Mouse (Mus musculus) heart, adult 9 months (tissue): ENCODE results near the gene Nkx2-3.

Experiments used
- DNase-seq, 2 experiments: peaks; one replicate each; pipeline ENCODE4 v3.0.0; 2022; ENCODE audit warnings: low spot score in 2 of 2

The Nkx2-3 gene

DNA sequence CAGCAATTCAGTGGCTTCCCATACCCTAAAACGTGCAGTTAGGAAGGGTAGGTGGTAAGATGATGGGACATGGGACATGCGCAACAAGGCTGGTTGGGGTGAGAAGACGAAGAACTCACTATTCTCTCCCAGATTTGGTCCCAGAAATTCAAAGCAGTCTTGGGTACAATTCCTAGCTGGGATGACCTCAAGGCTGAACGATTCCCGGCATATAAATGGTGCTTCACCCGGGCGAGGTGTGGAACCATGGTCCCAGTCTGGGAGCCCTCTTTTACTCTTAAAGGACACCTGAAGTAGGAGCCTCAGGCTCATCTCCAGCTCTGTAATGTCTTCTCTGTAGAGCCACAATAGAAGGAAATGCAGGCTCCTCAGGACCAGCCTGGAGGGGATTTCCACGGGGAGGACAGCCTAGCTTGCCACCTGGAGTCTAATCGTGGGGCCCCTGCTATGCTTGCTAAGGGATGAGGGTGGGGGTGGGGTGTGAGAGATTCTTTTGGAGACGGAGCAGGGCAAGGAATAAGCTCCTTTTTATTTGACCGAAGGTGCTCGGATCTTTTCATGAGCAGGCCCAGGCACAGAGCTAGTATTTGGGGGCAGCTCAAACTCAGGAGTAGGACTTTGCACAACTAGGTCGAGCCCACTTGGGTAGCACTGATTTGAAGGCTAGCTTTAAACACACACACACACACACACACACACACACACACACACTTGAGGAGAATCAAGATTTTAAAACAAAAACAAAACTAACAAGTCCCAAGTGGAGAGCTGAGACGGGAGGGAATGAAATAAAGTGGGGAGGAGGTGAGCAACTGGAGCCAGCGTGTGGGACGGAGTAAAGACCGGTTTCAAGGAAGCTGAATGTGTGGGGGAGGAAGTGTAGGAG, 6.2 kb upstream of the Nkx2-3 start:
- no peak for DNase-seq

DNA sequence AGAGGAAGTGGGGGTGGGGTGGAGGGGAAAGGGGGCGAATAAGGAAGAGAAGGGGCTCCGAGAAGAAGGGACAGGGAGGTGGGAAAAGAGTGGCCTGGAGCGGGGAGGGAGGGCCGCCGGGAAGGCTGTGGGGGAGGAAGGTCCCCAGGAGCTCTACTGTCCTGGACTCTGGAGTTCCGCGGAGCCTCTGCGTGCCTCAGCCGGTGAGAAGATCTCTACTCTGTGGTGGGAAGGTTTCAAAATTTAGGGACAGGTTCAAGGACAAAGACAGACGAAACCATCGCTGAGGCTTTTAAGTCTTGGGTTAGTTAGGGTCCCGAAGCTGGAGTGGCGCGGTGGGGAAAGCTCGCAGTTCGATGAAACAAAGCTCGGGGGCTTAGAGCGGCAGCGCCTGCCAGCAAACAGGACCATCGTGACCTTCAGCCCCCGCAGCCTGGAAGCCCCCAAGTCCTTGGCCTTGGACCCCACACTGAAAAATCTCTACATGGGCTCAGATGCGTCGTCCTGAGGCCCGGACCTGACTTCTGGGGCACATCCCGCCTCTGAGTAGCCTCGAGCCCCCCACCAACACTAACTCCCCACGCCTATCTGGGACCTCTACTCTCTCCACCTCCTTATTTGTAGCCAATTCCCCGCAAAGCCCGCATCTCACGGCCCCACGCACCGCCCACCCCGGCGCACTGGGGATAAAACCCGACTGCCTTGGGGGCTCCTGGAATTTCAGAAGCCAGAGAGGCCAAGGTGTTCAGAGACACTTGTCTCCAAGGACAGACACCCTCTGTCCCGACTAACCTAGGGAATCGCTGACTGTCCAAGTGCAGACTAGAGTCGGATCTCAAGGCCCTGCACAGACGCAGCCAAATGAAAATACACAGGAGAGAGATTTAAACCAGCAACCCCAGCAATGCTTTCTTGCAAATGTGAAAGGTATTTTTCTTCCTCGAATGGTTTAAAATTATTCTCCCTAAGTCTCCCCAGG, 5.3 kb upstream of the Nkx2-3 start:
- DNase-seq = no peak

DNA sequence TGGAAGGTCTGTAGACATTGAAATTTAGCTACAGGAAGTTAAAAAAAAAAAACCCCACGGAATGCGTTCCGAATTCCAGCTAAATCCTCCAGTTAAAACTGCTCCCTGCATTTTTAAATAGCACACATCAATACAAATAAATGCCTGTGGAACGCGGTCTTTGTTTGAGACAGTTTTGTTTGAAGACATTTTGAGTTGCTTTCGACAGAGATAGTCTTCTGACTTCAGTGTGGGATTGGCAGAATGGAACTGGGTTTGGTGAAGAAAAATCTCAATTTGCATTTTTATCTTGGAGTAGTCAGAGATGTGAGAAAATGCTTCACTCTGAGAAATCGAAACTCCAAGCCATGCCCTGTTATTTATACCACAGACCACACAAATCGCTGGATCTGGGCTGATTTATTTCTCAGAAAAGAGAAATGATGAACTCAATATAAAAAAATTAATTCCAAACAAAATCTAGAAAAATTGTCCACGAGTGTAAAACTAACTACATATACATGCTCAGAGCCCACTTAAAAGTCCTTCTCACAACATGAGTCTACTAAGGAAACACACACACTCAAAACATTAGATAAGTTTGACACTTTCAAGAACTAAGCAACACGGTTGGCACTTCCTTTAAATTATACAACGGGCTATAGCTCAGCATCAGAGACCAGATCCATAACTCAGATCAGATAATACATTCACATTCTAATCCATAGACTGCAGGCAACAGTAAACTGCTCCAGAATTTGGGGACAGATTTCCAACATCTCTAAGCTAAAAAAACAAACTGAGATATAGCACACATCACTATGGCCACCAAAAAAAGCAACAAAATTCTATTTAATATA, 4.1 kb upstream of the Nkx2-3 start:
- no peak for DNase-seq

DNA sequence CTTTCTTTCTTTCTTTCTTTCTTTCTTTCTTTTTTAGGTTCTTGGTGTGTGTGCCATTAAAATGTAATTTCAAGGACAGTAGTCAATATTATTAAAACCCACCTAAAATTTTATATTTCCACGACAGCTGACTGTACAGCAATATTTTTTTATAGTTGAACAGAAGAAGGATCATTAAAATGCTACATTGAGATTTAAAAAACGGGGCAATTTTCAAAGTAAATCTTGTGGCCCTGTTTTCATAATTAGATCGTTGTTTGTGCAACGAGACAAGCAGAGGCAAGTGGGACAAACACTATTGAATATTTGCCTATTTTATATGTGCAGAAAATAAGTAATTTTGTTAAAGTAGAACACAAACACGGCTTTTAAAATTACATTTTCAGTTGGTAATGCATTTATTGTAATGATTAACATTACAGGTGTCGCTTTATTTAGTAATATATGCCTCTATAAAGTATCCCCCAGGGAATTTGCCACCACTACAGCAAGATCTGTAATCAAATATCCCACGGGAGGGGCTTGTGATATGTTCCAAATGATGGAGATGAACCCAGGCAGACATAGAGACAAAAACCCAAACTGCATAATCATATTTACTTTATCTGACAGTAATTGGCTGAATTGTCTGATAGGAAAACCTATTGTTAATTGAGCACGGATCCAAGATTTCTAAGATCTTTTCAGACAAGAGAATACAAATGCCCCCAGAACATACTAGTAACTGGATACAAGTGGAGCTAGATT, 3.2 kb upstream of the Nkx2-3 start:
- DNase-seq = no peak

DNA sequence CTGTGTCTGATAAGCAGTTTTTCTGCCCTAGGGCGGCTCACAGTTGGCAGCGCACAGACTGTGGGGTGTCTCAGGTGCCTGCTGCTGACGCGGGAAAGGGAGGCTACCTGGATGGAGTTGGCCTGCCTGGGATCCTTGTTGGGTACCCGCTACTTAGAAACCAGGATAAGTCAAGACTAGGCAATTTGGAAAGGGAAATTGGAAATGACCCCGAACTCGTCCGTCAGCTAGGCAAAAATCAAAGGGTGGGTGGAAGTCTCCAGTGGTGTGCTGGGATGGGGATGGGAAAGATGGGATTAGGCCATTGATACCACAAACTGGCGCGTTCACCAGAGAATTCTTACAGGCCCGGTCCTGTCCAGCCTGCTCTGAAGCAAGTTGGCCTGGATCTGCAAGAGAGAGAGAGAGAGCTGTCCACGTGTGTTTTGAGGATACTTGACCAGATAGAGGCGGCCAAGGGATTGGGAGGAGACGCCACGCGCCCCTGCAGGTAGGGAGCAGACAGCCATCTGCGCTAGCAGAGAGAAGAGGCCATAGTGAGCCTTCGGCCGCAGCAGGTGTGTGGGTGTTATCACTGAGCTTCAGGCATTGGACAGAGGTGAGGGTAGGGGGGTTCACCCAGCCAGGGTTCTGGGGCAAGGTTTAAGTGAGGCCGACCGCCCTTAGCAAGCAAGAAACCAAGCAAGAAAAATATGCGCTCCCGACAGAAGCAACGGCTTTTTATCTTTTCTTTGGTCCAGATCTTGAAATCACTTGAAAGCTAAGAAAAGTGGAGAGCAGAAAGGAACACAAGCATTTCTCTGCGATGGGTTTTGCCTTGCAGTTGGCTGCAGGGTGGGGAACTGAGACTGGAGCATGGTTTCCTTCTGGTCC, 2.4 kb upstream of the Nkx2-3 start:
- DNase-seq = no peak

DNA sequence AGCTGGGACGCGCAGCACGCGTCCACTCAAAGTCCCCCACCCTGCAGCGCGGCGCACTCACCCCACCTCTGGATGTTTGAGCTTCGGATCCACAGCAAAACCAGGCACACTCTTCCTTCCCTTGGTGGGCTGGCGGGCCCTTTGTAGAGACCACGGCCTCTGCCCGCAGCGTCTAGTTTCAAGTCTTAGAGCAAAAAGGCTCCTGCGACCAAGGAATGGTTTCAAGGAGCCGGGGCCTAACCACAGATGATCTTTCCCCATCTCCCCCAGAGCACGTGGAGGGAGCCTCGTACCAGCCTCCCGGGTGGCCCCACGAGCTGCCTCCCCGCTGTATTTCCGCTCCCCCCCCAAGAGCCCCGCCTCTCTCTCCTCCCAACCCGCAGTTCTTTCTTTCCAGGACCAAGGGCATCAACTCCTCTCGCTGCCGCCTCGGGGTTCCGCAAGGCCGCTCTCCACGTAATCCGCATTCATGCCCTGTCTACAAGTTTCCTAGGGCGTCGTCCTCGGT, 1.7 kb upstream of the Nkx2-3 start:
- no peak for DNase-seq

DNA sequence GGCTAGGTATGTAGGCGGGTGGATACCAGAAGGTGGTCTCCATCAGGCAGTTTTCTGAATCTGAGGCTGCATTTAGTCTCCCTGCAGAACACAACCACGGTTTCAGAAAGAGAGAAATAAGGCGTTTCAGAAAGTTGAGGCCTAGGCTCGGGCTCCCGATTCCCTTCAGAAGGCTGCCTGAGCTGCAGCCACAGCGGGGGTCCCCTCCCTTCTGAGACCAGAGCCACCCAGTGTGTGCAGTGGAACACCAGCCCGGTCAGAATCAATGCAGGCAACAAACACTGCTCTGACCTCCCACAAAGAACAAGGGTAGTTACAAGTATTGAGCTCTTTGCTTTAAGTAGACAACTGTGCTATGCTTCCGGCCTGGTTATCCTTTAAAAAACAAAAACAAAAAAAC, 1.0 kb upstream of the Nkx2-3 start:
- DNase-seq = no peak

DNA sequence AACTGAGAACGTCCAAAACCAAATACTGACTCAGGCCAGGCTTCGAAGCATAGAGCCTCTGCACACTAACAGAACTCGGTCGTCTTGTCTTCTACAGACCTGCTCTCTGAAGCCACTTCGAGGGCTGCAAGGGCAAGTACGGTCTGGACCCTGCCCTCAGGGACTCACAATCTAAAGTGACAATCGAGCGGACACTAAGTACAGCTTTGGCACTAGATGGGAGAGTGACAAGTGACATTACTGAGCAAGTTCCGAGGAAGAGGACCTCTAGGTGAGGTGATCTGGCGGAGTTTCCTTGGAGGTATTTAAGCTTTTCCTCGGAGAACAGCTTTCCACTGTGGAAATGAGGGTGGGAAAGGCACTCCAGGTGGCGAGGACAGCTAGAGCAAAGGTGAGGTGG, 564 bp upstream of the Nkx2-3 start:
- DNase-seq = no peak

DNA sequence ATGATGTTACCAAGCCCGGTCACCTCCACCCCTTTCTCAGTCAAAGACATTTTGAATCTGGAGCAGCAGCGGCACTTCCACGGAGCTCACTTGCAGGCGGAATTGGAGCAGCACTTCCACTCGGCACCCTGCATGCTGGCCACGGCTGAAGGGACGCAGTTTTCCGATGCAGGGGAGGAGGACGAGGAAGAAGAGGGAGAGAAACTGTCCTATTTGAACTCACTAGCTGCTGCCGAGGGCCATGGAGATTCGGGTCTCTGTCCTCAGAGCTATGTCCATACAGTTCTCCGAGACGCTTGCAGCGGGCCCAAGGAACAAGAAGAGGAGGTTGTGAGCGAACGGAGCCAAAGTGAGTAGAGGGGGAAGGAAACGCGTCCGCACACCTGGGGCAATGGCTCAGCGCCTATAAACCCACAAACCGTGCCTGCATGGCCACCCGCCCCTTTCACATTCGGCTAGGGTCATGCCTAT, 411 bp downstream of the Nkx2-3 start:
- no peak for DNase-seq

DNA sequence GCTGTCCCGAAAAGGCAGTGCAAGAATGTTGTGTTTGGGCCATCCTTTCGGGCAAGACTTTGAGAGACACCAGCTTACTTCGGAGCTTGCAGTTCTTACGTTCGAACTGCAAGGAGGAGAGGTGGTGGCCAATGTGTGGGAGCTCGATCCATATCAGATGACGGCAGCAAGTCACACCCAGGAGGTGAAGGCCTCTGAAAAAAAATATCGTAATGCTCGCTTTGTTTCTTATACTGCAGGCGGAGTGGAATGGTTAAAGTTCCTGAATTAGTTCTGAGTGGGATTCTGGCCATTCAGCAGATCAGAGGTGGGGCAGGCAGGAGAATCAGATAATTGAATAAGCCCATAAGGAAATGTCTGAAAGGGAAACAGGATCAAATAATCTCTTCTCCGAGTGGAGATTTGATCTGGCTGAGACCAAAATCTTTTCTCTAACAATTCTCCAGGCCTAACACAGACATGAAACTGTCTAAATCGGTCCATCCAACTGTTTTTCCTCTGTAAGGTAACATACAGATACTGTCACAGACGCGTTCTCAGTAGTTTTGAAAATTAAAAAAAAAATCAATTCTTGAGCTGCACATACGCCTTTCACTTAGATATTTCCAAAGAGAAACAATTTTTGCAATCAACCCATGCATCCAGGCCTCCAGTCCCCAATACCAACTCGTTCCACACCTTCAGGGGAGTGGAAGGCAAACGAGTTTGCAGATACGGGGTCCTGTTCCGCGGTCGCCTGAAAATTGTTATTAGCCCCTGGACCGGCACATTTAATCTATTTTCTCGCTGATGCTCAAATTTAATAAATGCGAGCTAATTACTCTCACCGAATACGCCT, 1.4 kb downstream of the Nkx2-3 start:
- DNase-seq = no peak

DNA sequence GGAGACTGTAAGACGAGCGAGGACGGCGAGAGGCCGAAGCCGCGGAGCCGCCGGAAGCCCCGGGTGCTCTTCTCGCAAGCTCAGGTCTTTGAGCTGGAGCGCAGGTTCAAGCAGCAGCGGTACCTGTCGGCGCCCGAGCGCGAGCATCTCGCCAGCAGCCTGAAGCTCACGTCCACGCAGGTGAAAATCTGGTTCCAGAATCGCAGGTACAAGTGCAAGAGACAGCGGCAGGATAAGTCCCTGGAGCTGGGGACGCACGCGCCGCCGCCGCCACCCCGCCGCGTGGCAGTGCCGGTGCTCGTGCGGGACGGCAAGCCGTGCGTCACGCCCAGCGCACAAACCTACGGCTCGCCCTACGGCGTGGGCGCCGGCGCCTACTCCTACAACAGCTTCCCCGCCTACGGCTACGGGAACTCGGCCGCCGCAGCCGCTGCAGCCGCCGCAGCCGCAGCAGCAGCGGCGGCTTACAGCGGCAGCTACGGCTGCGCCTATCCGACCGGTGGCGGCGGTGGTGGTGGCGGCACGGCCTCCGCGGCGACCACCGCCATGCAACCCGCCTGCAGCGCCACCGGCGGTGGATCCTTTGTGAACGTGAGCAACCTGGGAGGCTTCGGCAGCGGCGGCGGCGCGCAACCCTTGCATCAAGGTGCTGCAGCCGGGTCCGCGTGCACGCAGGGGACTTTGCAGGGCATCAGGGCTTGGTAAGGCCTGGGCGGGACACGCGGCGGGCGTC, 2.4 kb downstream of the Nkx2-3 start:
- no peak for DNase-seq

DNA sequence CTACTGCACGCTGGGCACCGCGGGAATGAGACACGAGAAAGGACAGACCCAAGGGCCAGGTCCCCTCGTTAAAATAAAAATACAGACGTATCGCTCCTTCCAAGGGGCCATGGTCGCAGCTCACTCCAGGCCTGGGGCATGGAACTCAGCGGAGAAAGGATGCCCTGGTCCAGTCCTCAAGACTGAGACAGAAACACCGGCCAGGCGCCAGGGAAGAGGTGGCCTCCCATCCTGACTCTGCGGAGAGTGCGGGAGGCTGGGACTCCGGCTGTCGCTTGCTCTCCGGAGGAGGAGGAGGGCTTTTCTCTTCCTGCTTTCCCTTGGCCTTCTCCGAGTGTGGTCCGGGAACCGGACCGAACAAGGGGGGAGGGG, 2.9 kb downstream of the Nkx2-3 start:
- DNase-seq = no peak

DNA sequence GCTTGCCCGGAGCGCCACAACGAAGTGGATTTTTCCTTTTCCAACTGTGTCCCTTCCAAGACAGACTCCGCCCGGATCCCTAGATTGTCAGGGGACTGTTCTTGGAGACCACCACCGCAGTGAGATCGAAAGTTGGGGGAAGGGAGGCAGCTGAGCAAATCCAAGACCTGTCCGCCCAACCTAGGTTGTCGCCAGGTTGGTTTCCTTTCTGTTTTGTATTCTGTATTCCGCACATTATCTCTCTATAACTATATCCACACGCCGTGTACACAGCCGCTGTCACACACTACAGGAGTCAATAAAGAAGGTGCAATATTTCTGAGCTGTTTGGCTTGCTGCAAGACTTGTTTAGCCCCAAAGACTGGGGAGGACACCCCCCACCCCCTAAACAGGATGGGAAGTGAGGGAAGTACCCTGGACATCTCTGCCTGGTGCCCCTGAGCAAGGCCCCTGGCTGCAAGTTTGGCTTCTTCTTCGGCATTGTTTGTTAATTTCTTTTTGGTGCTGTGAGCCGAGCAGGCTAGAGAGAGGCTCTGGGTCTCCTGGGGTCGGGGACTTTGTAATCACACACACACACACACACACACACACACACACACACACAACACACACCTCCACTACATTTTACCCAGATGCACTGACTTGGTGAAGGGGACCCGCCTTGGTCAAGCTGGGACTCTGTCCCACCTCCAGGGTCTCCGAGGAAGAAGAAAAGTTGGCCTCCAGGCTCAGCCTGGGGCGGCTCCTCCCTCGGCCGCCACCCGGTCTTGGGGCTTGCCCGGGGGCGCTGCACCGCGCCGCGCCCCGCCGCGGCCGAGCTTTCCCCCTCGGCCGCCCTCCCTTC, 3.7 kb downstream of the Nkx2-3 start:
- DNase-seq = no peak

DNA sequence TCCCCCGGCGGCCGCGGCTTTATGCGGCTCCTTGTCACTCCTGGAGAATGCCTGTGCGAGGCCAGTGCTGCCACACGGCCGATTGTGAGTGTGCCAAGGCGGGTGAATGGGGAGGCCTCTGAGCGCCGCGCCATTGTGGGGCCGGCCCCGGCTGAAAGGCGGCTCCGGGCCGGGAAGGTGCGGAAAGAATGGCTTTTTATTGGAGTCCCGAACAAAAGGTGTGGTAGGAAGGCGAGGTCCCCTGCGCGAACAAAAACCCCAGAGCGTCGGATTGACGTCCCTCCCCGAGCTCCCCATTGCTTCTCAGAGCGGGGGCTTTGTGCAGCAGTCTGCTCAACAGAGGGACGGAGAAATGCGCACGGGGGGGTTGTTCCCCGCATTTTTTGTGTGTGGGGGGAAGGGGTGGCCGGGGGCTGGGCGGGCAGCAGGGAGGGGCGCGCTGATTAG, 4.3 kb downstream of the Nkx2-3 start:
- no peak for DNase-seq

DNA sequence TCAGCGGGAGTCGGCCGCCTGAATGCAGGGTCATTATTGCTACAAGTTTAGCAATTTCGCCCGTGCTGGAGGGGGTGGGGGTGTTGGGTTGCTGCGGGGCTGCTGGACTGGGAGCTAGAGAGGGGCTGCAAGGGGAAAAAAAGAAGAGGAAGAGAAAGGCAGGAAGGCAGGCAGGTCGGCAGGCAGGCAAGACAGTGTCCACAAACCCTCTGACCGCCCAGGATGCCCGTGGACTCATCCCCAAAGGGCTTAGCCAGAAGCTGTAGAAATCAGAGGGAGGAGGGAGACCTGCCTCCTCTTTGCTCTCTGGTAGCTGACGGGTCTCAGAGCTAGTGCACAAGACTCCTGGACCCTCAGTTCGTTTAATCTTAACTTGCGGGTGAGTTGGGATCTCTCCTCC, 4.8 kb downstream of the Nkx2-3 start:
- DNase-seq = no peak

DNA sequence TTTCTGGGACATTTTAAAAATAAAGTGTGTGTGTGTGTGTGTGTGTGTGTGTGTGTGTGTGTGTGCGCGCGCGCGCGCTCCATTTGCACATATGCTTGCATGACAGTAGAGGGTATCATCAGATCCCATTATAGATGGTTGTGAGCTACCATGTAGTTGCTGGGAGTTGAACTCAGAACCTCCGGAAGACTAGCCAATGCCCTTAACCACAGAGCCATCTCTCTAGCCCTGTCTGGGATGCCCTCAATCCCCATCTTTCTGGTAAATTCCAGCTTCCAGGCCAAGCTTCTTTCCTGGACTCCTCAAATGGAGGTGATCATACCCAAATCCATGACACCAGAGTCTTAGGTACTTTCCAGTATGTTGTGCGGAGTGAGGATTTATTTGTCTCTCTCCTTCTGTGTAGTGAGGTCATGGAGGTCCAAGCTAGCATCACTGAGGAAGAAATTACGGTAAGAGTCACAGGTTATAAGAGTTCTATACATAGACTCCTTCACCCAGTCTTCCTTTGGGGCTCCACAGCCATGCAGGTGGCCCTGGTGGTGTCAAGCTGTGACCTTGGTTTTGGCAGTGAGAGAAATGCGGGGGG, 5.7 kb downstream of the Nkx2-3 start:
- no peak for DNase-seq

DNA sequence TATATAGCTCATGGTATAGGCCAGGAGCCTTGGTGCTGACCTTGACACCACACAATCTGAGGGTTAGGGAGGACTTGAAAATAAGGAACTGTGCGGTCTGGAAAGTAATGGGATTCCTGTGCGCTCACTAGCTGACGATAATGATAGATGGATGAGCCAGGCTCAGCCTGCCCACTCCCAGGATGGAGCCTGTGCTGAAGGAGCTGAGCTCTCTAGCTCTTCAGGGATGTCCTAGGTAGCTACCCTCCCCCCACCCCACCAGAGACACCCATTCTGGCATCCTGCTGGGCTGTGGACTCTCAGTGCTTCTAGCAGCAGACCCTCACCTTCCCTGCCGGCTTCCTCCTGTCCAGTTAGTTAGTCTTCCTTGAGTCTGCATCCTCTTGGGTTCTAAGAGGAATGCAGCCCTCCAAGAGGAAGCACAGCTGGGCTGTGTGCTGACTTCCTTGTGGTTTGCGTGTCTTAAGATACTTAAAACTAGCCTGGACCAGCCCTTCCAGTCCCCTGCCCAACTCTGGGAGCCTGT, 6.4 kb downstream of the Nkx2-3 start:
- no peak for DNase-seq
